Mouse (Mus musculus): ENCODE data around the gene Gm20388.

- TF ChIP-seq CTCF (IDR thresholded peaks at IDR 0.05; ENCODE audit: low read depth): no peak
- no peak for TF ChIP-seq EP300 (IDR thresholded peaks at IDR 0.05; ENCODE audit: low read depth)
These were observed 745.8 kb downstream of the Gm20388 start for GRCm38 (mm10) chr8:120656322-120657052.
